In the genomic region with DNA sequence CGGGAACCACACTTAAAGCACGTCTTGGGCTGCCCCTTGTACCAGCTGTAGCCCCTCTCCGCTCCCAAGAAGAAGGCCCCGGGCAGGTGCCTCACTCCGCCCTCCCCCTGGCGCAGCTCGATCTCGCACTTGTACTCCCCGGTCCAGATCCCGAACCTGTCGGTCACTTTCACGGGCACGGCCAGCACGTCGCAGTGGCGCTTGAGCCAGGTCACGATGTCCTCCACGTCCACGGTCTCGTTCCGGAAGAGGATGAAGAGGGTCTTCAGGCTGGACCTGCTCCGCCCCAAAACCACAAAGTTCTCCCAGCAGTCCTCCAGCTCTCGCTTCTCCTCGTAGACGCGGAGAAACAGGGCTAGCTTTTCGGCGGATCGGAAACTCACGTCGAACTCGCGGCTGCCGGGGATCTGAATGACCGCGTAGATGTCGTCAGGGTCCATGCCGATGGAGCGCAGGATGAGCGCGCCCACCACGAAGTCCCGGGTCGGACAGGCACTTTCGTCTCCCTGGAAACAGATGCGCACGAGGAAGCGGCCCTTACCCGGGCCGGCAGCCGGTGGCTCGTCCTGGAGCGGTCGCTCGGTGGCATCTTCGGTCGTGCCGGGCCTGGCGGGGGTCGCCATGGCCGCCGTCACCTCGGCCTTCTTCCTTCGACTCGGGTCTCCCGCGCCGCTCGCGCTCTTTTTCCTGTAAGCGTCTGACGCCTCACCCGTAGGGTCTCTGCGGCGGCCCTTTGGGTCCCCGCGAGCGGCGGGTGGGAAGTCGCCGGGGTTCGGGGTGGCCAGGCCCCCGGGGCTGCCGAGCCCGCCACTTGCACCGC, we compare ENCODE assay signal across 9 mouse cellular contexts. TPM values are rescaled to one million over a fixed set of nuclear protein-coding genes. Genes with fewer than 3 reads are reported as not detected.
A peak's percentile ranks its signal among the peaks of the same experiment; 100 is the strongest.
DNase-seq lines count a peak whose midpoint lies in the region; ATAC-seq and TF ChIP-seq lines count a peak whose summit lies in the region.
"Had no signal": no experiment of that assay in that cellular context is flagged by ENCODE, and none has a peak within 500 bp of the region (broad histone marks: within the 10 kb centered on the region; RNA-seq: fewer than 3 reads in every experiment).

No protein-coding gene starts in this region.

- peak; percentile 19; the same call in 1 of the 2 replicates for ATAC-seq in hindbrain, embryonic 13.5 days (ENCODE audit: low FRiP score)
- 0 out of 2 replicates have a peak, but pooled peaks have one; percentile 23 for ATAC-seq in monocyte, adult 5-6 weeks (replicated peaks; ENCODE audit: insufficient number of reproducible peaks, low FRiP score, low TSS enrichment, poor library complexity, severe bottlenecking)

- 0 out of 2 replicates have a peak, but pooled peaks have one; percentile 35 for TF ChIP-seq POLR2A in embryonic fibroblast, embryonic 13.5 days (IDR thresholded peaks at IDR 0.05; ENCODE audit: low read depth, low read length)

- no peaks in the 10 kb centered on the region for H3K9me3 ChIP-seq in hindbrain, embryonic 13.5 days

- DNase-seq in layer of hippocampus, postnatal 25 days (ENCODE audit: extremely low spot score in 1 of 2, low spot score in 1 of 2): peak; percentile 27 to 56
- no peak for DNase-seq in layer of hippocampus, adult 11-12 months (ENCODE audit: low spot score)
- DNase-seq in ZHBTc4 (ENCODE audit: low read depth, low spot score): peak; percentile 68
- peak; percentile 59 for DNase-seq in liver
- DNase-seq in urinary bladder, postnatal 25 days (ENCODE audit: low spot score): peak; percentile 30

- H3K4me2 ChIP-seq in hindbrain, embryonic 13.5 days: peak overlapping the region; percentile 97

- no peaks in the 10 kb centered on the region for H3K27me3 ChIP-seq in hindbrain, embryonic 13.5 days

- peak overlapping the region; percentile 64 for H3K27ac ChIP-seq in embryonic fibroblast, embryonic 13.5 days (ENCODE audit: insufficient read depth, low read length)
- H3K27ac ChIP-seq in hindbrain, embryonic 13.5 days: peak overlapping the region; percentile 96

- peak overlapping the region; percentile 63 for H3K4me3 ChIP-seq in embryonic fibroblast, embryonic 13.5 days (ENCODE audit: insufficient read depth, low read length)
- peak overlapping the region; percentile 86 for H3K4me3 ChIP-seq in hindbrain, embryonic 13.5 days

- no peak for TF ChIP-seq CTCF in embryonic fibroblast, embryonic 13.5 days (IDR thresholded peaks at IDR 0.05; ENCODE audit: borderline replicate concordance, insufficient read depth, low read length)

- peaks cover 8% of the 10 kb centered on the region for H3K4me1 ChIP-seq in embryonic fibroblast, embryonic 13.5 days (ENCODE audit: control insufficient read depth, insufficient read depth, low read length)
- peaks cover 55% of the 10 kb centered on the region for H3K4me1 ChIP-seq in hindbrain, embryonic 13.5 days (replicated peaks)

- H3K36me3 ChIP-seq in hindbrain, embryonic 13.5 days: no peaks in the 10 kb centered on the region

- under 1% methylated on average over 86 of the region's 86 CpGs for WGBS in hindbrain, embryonic 13.5 days

- peak overlapping the region; percentile 95 for H3K9ac ChIP-seq in hindbrain, embryonic 13.5 days

RNA-seq across cellular contexts. Expression of gene Zcchc3, which starts 0.9 kb away (rescaled TPM):
- total RNA-seq in layer of hippocampus, postnatal 25 days (2021): 10 to 100 TPM; 10.7 to 11.6 TPM
- polyA plus RNA-seq in embryonic fibroblast, embryonic 13.5 days (2011; ENCODE audit: insufficient read length, low read depth, missing spikeins): 9.7 and 17.6 TPM in 2 replicates
- polyA plus RNA-seq in hindbrain, embryonic 13.5 days (2015; fragmentation: Nextera tagmentation; extraction: Ambion mirVana): 20.1 and 21.5 TPM in 2 replicates
- total RNA-seq in monocyte, adult 5-6 weeks (2017): 0.10 to 0.75 TPM in 2 of 3 replicates, not detected in the other

RNA-seq across cellular contexts. Expression of gene 6820408C15Rik, which starts 1.4 kb away (rescaled TPM):
- 1 to 10 TPM; 1.7 to 2.7 TPM for total RNA-seq in layer of hippocampus, postnatal 25 days (2021)
- polyA plus RNA-seq in embryonic fibroblast, embryonic 13.5 days (2011; ENCODE audit: insufficient read length, low read depth, missing spikeins): 0.30 TPM in 1 of 2 replicates, not detected in the other
- 1.9 and 3.9 TPM in 2 replicates for polyA plus RNA-seq in hindbrain, embryonic 13.5 days (2015; fragmentation: Nextera tagmentation; extraction: Ambion mirVana)
- total RNA-seq in monocyte, adult 5-6 weeks (2017): not detected in 3 replicates

RNA-seq across cellular contexts. Expression of gene Sox12, which starts 16.1 kb away (rescaled TPM):
- total RNA-seq in layer of hippocampus, postnatal 25 days (2021): 10 to 100 TPM; 16.4 to 19.8 TPM
- 15.0 and 20.3 TPM in 2 replicates for polyA plus RNA-seq in embryonic fibroblast, embryonic 13.5 days (2011; ENCODE audit: insufficient read length, low read depth, missing spikeins)
- 16.4 and 16.9 TPM in 2 replicates for polyA plus RNA-seq in hindbrain, embryonic 13.5 days (2015; fragmentation: Nextera tagmentation; extraction: Ambion mirVana)
- total RNA-seq in monocyte, adult 5-6 weeks (2017): 0.10 to 0.43 TPM in 2 of 3 replicates, not detected in the other

RNA-seq across cellular contexts. Expression of gene Nrsn2, which starts 37.5 kb away (rescaled TPM):
- 10 to 100 TPM; 60.6 to 76.6 TPM for total RNA-seq in layer of hippocampus, postnatal 25 days (2021)
- polyA plus RNA-seq in embryonic fibroblast, embryonic 13.5 days (2011; ENCODE audit: insufficient read length, low read depth, missing spikeins): not detected in 2 replicates
- 28.1 and 34.2 TPM in 2 replicates for polyA plus RNA-seq in hindbrain, embryonic 13.5 days (2015; fragmentation: Nextera tagmentation; extraction: Ambion mirVana)
- not detected in 3 replicates for total RNA-seq in monocyte, adult 5-6 weeks (2017)

RNA-seq across cellular contexts. Expression of gene Defb23, which starts 50.4 kb away (rescaled TPM):
- total RNA-seq in layer of hippocampus, postnatal 25 days (2021): not detected
- not detected in 2 replicates for polyA plus RNA-seq in embryonic fibroblast, embryonic 13.5 days (2011; ENCODE audit: insufficient read length, low read depth, missing spikeins)
- polyA plus RNA-seq in hindbrain, embryonic 13.5 days (2015; fragmentation: Nextera tagmentation; extraction: Ambion mirVana): not detected in 2 replicates
- not detected in 3 replicates for total RNA-seq in monocyte, adult 5-6 weeks (2017)
- total RNA-seq: layer of hippocampus, postnatal 36 days had no signal

Comparison
In these comparisons a context has a peak if more than half of its experiments do, and no peak if none do; other contexts are left out.
1. RNA of gene Sox12, which starts 16.1 kb away (total RNA-seq): 16.4 to 19.8 TPM in layer of hippocampus, postnatal 25 days; 0.10 to 0.43 TPM in monocyte, adult 5-6 weeks; every median in the first group is over 10 times any median in the second.